Mouse (Mus musculus): ENCODE data around the gene D17Wsu92e. TPM values are rescaled to one million over a fixed set of nuclear protein-coding genes. Genes with fewer than 3 reads are reported as not detected.
A peak's percentile ranks its signal among the peaks of the same experiment; 100 is the strongest.

The D17Wsu92e gene
- polyA plus RNA-seq, 1 experiment = 65.1 TPM

DNA sequence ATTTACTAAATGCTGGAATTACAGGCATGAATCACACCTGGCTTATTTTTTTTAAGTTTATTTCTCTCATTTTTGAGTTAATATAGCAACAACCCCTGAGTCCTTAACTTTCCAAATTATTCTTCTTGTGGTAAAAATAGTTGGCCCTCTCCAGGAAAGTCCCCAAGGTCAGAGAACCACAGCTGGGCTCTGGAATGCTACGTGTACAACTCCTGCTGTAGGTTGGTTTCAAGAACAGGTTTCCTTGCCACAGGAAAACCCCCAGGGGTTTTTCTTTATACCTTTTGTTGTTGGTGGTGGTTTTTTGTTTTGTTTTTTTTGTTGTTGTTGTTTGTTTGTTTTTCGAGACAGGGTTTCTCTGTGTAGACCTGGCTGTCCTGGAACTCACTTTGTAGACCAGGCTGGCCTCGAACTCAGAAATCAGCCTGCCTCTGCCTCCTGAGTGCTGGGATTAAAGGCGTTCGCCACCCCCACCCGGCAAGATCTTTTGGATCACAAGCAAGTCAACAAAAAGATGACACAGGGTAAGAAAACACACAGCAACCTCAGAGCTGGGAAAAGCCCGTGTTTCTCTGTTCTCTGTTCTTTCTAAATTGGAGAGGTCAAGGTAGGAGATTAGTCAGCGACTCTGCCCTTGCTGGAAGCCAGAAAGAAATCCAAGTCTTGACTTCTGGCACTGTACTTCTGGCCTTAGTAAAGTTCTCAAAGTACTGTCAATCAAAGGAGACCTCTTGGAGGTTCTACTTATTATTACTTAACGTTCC is 2.9 kb upstream of the D17Wsu92e start:
- Histone ChIP-seq H3K79me3 (ENCODE audit: low read depth) (peaks cover 20% of the 10 kb centered on the region), H3K4me3 (ENCODE audit: insufficient read depth, poor library complexity, severe bottlenecking) (no peak overlapping the region), H3K79me2 (ENCODE audit: control insufficient read depth, insufficient read depth) (peaks cover 20% of the 10 kb centered on the region), H3K36me3 (ENCODE audit: control insufficient read depth, insufficient read depth) (no peaks in the 10 kb centered on the region), H3ac (ENCODE audit: control insufficient read depth, insufficient read length, low read depth) (no peak overlapping the region), H3K27me3 (ENCODE audit: control insufficient read depth, insufficient read depth, insufficient read length) (no peaks in the 10 kb centered on the region)
- TF ChIP-seq USF1 (IDR thresholded peaks at IDR 0.05; ENCODE audit: low read depth) (no peak), CEBPB (IDR thresholded peaks at IDR 0.05; ENCODE audit: low read depth) (no peak), CTCF (IDR thresholded peaks at IDR 0.05; ENCODE audit: control insufficient read depth, insufficient read depth, insufficient read length) (no peak), MAX (IDR thresholded peaks at IDR 0.05) (no peak), FOSL1 (IDR thresholded peaks at IDR 0.05; ENCODE audit: insufficient read depth, low read length, poor library complexity, severe bottlenecking) (no peak), MYOG (IDR thresholded peaks at IDR 0.05; ENCODE audit: control insufficient read depth, extremely low read depth, insufficient read length) (no peak), MYOD1 (IDR thresholded peaks at IDR 0.05; ENCODE audit: control insufficient read depth, insufficient read length, low read depth) (no peak)

DNA sequence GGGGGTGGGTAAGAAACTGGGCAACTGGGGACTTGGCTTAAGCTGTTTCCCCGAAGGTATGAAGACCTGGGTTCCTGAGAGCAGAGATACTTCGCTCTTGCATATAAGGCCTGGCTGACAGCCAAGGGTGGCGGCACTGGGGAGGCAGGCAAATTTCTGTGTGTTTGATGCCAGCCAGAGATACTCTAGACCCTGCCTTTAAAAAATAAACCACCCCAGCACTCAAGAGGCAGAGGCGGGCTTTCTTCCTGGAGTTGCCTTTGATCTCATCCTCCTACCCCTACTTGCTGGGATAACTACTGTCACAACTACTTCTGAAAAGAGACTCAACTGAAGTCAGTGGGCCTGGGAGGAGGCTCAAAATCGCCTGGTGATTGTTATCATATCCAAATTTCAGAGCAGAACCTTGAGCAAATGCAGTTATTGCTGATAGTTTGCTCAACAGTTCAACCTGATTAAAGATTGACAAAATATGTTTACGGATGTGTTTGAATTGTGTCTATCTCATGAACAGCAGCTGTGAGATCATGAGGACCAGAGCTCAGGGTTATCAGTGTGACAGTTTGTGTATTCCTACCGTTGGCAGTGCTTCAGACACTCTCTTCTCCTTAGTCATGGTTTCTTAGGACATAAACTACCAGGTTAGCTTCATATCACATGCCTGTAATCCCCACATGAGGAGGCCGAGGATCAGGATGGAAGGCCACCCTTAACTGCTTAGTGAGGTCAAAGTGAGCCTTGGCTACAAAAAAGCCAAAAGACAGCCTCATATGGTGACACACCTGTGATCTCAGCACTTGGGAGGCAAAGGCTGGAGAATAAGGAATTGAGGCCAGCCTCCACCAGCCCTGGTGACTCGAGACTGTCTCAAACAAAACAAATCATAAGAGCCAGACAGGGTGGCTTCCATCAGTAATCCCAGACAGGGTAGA is 1.2 kb upstream of the D17Wsu92e start:
- H3K36me3 ChIP-seq (ENCODE audit: control insufficient read depth, insufficient read depth) = no peaks in the 10 kb centered on the region
- H3ac ChIP-seq (ENCODE audit: control insufficient read depth, insufficient read length, low read depth) = no peak overlapping the region
- H3K4me3 ChIP-seq (ENCODE audit: insufficient read depth, poor library complexity, severe bottlenecking) = no peak overlapping the region
- peaks cover 37% of the 10 kb centered on the region for H3K79me2 ChIP-seq (ENCODE audit: control insufficient read depth, insufficient read depth)
- no peaks in the 10 kb centered on the region for H3K27me3 ChIP-seq (ENCODE audit: control insufficient read depth, insufficient read depth, insufficient read length)
- peaks cover 36% of the 10 kb centered on the region for H3K79me3 ChIP-seq (ENCODE audit: low read depth)
- TF ChIP-seq MYOD1 (IDR thresholded peaks at IDR 0.05; ENCODE audit: control insufficient read depth, insufficient read length, low read depth) = no peak
- TF ChIP-seq FOSL1 (IDR thresholded peaks at IDR 0.05; ENCODE audit: insufficient read depth, low read length, poor library complexity, severe bottlenecking) = no peak
- no peak for TF ChIP-seq MYOG (IDR thresholded peaks at IDR 0.05; ENCODE audit: control insufficient read depth, extremely low read depth, insufficient read length)
- TF ChIP-seq MAX (IDR thresholded peaks at IDR 0.05) = no peak

DNA sequence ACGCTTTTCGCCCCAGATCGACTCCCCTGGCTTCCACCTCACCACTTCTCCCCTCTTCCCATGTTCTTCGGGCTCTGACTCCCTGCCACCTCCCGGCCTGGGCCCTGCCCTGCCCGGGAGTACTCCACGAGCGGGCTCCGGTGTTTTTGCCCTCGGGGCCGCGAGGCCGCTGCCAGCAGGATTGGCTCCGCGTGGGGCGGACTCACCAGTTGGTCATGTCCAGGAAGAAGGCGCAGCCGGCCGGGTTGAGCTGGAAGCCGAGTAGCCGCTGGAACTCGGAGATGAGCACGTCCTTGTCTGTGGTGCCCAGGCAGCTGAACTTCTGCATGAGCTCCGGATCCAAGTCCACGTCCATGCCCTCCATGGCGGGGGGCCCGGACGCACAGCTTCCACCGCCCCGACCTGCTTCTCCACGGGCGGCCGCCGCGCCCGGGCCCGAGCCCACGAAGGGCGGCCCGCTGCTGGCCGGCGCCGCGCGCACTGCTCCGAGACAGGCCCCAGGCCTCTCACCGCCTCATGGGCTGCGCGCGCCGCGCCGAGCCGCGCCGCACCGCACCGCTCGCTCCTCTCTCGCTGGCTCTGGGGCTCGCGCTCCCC is 379 bp downstream of the D17Wsu92e start:
- H3K36me3 ChIP-seq (ENCODE audit: control insufficient read depth, insufficient read depth) = no peaks in the 10 kb centered on the region
- TF ChIP-seq CTCF (IDR thresholded peaks at IDR 0.05; ENCODE audit: control insufficient read depth, insufficient read depth, insufficient read length) (no peak), CEBPB (IDR thresholded peaks at IDR 0.05; ENCODE audit: low read depth) (no peak), MAX (IDR thresholded peaks at IDR 0.05) (no peak), MYOD1 (IDR thresholded peaks at IDR 0.05; ENCODE audit: control insufficient read depth, insufficient read length, low read depth) (no peak), FOSL1 (IDR thresholded peaks at IDR 0.05; ENCODE audit: insufficient read depth, low read length, poor library complexity, severe bottlenecking) (no peak), MYOG (IDR thresholded peaks at IDR 0.05; ENCODE audit: control insufficient read depth, extremely low read depth, insufficient read length) (no peak), USF1 (IDR thresholded peaks at IDR 0.05; ENCODE audit: low read depth) (no peak)
- no peaks in the 10 kb centered on the region for H3K27me3 ChIP-seq (ENCODE audit: control insufficient read depth, insufficient read depth, insufficient read length)
- H3K79me3 ChIP-seq (ENCODE audit: low read depth) = peaks cover 49% of the 10 kb centered on the region
- H3K79me2 ChIP-seq (ENCODE audit: control insufficient read depth, insufficient read depth) = peaks cover 53% of the 10 kb centered on the region
- peak overlapping the region; percentile 100 for H3ac ChIP-seq (ENCODE audit: control insufficient read depth, insufficient read length, low read depth)
- peak overlapping the region; percentile 89 for H3K4me3 ChIP-seq (ENCODE audit: insufficient read depth, poor library complexity, severe bottlenecking)

DNA sequence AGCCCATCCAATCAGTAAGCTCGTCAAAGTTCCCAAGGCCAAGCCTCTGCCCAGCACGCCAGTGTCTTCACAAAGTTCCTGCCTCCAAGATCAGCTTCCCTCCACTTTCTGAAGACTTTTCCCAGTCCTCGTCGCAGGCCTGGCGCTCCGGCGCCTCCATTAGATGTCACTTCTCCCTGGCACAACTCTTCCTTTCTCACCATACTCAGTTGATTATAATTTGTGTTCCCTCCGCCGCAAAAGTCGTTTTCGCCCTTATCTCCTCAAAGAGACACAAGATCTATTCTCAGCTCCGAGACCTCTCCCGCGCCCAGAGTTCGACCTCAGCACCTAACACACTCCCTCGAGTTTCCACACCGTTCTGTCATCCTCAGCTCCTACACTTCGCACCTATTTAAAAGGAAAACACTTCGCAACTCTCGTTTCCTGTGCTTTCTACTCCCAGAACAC is 902 bp downstream of the D17Wsu92e start:
- Histone ChIP-seq H3ac (ENCODE audit: control insufficient read depth, insufficient read length, low read depth) (peak overlapping the region; percentile 100), H3K36me3 (ENCODE audit: control insufficient read depth, insufficient read depth) (no peaks in the 10 kb centered on the region), H3K27me3 (ENCODE audit: control insufficient read depth, insufficient read depth, insufficient read length) (no peaks in the 10 kb centered on the region), H3K4me3 (ENCODE audit: insufficient read depth, poor library complexity, severe bottlenecking) (peak overlapping the region; percentile 89), H3K79me2 (ENCODE audit: control insufficient read depth, insufficient read depth) (peaks cover 58% of the 10 kb centered on the region), H3K79me3 (ENCODE audit: low read depth) (peaks cover 52% of the 10 kb centered on the region)
- no peak for TF ChIP-seq MYOD1 (IDR thresholded peaks at IDR 0.05; ENCODE audit: control insufficient read depth, insufficient read length, low read depth)
- no peak for TF ChIP-seq USF1 (IDR thresholded peaks at IDR 0.05; ENCODE audit: low read depth)
- no peak for TF ChIP-seq MYOG (IDR thresholded peaks at IDR 0.05; ENCODE audit: control insufficient read depth, extremely low read depth, insufficient read length)
- TF ChIP-seq MAX (IDR thresholded peaks at IDR 0.05) = no peak
- TF ChIP-seq FOSL1 (IDR thresholded peaks at IDR 0.05; ENCODE audit: insufficient read depth, low read length, poor library complexity, severe bottlenecking) = no peak
- no peak for TF ChIP-seq CEBPB (IDR thresholded peaks at IDR 0.05; ENCODE audit: low read depth)
- no peak for TF ChIP-seq CTCF (IDR thresholded peaks at IDR 0.05; ENCODE audit: control insufficient read depth, insufficient read depth, insufficient read length)

DNA sequence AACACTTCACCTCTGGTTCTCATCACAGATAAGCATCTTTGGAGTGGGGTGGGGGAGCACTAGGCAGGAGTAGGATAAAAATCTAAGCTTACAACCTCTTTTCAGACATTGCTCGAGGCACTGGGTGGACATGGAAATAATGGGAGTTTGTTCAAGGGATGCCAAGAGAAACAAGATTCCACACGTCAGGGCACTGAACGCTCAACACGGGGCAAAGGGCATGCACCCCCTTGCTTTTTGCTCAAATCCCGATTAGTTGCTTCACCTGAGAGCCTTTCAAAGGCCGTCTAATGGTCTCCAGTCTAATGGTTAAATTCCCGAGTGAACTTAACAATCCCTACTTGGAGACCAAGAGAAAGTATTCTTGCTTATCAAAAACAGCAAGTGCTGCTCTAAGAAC is 1.4 kb downstream of the D17Wsu92e start:
- Histone ChIP-seq H3K4me3 (ENCODE audit: insufficient read depth, poor library complexity, severe bottlenecking) (peak overlapping the region; percentile 89), H3K79me2 (ENCODE audit: control insufficient read depth, insufficient read depth) (peaks cover 63% of the 10 kb centered on the region)
- TF ChIP-seq MYOG (IDR thresholded peaks at IDR 0.05; ENCODE audit: control insufficient read depth, extremely low read depth, insufficient read length) = no peak
- no peak for TF ChIP-seq CTCF (IDR thresholded peaks at IDR 0.05; ENCODE audit: control insufficient read depth, insufficient read depth, insufficient read length)
- TF ChIP-seq FOSL1 (IDR thresholded peaks at IDR 0.05; ENCODE audit: insufficient read depth, low read length, poor library complexity, severe bottlenecking) = no peak
- TF ChIP-seq USF1 (IDR thresholded peaks at IDR 0.05; ENCODE audit: low read depth) = no peak
- no peak for TF ChIP-seq MYOD1 (IDR thresholded peaks at IDR 0.05; ENCODE audit: control insufficient read depth, insufficient read length, low read depth)

More for the DNA sequence above, 1.4 kb downstream of the D17Wsu92e start:
- H3ac ChIP-seq (ENCODE audit: control insufficient read depth, insufficient read length, low read depth) = peak overlapping the region; percentile 100
- H3K27me3 ChIP-seq (ENCODE audit: control insufficient read depth, insufficient read depth, insufficient read length) = no peaks in the 10 kb centered on the region
- H3K36me3 ChIP-seq (ENCODE audit: control insufficient read depth, insufficient read depth) = no peaks in the 10 kb centered on the region
- H3K79me3 ChIP-seq (ENCODE audit: low read depth) = peaks cover 57% of the 10 kb centered on the region

Data from C2C12 (cell line).